Mouse (Mus musculus) heart, adult 2 months (tissue): ENCODE measurements around the gene Gm853.

Experiments
- CTCF ChIP-seq: fragments of 200-600 bp; IDR thresholded peaks from 2 replicates; pipeline ENCODE4 v1.8.1; 2022; ENCODE audit warnings: antibody characterized with exemption, mild to moderate bottlenecking, moderate library complexity
- POLR2A ChIP-seq: fragments of 200-500 bp; IDR thresholded peaks from 2 replicates; pipeline ENCODE4 v1.6.1; 2011; ENCODE audit warnings: mild to moderate bottlenecking, low read depth, low read length, control low read depth; ENCODE audit not compliant: insufficient read depth

DNA sequence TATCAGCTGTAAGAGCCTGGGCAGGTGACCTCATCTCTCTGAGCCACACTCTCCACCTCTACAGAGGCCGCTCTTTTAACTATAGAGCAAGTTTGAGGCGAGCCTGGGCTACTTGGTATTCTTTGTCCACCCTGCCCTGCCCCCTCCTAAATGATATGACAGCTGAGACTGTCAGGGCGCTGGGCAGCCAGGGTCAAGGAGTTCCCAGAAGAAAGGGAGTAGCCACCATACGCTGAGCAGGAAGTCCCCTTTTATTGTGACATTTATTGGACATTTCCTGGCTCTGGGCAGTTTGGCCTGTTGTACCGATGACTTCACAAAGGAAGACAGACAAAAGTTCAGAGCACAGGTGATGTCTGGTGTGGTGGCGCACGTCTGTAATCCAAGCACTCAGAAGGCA lies 32.6 kb downstream of the Gm853 start:
- TF ChIP-seq CTCF (no peak), POLR2A (no peak)
